Mouse (Mus musculus): ENCODE results near the gene Smg6. TPM values are rescaled to one million over a fixed set of nuclear protein-coding genes. Genes with fewer than 3 reads are reported as not detected.

Smg6 gene
- polyA plus RNA-seq, 1 experiment = 6.6 TPM

DNA sequence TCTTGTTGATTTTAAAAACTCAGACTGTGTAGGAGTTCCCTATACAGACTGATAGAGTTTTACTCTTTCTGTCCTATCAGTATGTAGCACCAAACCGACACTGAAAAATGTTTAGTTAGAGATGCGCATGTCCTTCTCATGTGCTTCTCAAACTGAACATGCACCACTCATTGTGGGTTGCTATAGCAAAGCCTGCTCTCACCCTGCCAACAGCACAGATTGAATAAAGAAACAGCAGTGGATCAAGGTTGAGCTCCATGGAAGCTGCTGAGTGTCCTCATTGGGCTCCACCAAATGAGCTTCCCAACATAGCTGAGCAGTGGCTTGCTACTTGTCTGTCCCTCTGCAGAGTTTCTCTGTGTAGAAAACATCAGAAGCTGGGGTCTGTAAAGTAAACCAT, 192.5 kb downstream of the Smg6 start:
- no peak overlapping the region for H3K27ac ChIP-seq (replicated peaks; ENCODE audit: low read depth, low read length)
- no peak overlapping the region for H3K4me3 ChIP-seq (ENCODE audit: insufficient read depth, low read depth, low read length)

GRCm38 (mm10) chr11:75119298-75119697, 193.7 kb downstream of the Smg6 start:
- H3K4me1 ChIP-seq (ENCODE audit: control insufficient read depth, insufficient read depth, insufficient read length, low read length) = peaks cover 19% of the 10 kb centered on the region
- H3K4me3 ChIP-seq (ENCODE audit: insufficient read depth, low read depth, low read length) = no peak overlapping the region
- H3K27ac ChIP-seq (replicated peaks; ENCODE audit: low read depth, low read length) = no peak overlapping the region

More for the DNA sequence above, 192.5 kb downstream of the Smg6 start:
- peaks cover 19% of the 10 kb centered on the region for H3K4me1 ChIP-seq (ENCODE audit: control insufficient read depth, insufficient read depth, insufficient read length, low read length)

GRCm38 (mm10) chr11:75119841-75120240, 194.2 kb downstream of the Smg6 start:
- Histone ChIP-seq H3K27ac (replicated peaks; ENCODE audit: low read depth, low read length) (peak overlapping the region; percentile 42; the same call in 1 of the 2 replicates), H3K4me3 (ENCODE audit: insufficient read depth, low read depth, low read length) (no peak overlapping the region), H3K4me1 (ENCODE audit: control insufficient read depth, insufficient read depth, insufficient read length, low read length) (peaks cover 19% of the 10 kb centered on the region)

DNA sequence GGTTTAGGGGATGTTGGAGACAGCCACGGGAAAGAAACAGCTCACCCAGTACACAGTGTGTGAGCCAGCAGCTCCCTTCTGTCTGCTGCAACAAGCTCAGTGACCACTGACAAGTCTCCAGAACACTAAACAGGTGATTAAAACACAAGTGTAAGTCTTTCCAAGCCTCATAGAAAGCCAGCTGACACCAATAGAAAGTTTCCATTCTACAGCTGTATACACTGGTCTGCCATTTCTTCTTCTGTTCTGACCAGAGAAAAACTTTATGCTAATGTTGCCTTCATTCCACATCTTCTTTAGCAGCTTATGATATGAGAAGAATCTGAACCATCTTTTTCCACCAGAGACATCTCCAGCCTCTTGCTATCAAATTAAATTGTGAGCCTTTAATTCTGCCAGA, 195.7 kb downstream of the Smg6 start:
- Histone ChIP-seq H3K4me1 (ENCODE audit: control insufficient read depth, insufficient read depth, insufficient read length, low read length) (peaks cover 14% of the 10 kb centered on the region), H3K27ac (replicated peaks; ENCODE audit: low read depth, low read length) (no peak overlapping the region), H3K4me3 (ENCODE audit: insufficient read depth, low read depth, low read length) (no peak overlapping the region)

DNA sequence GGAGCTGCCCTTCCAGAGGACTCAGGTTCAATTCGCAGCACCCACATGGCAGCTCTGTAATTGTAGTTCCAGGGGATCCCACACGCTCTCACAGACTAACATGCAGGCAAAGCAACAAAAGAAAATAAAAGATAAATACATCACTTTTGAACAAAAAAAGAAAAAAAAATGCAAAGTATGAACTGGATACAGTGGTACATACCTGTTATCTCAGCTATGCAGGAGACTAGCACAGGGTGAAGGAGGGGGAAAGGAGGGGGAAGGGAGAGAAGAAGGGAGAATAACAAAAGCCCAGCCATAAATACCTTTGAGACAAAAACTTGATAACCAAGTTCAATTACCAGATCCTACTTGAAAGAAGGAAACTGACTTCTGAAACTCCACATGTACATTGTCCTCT, 198.8 kb downstream of the Smg6 start:
- Histone ChIP-seq H3K27ac (replicated peaks; ENCODE audit: low read depth, low read length) (no peak overlapping the region), H3K4me1 (ENCODE audit: control insufficient read depth, insufficient read depth, insufficient read length, low read length) (peaks cover 11% of the 10 kb centered on the region), H3K4me3 (ENCODE audit: insufficient read depth, low read depth, low read length) (no peak overlapping the region)

DNA sequence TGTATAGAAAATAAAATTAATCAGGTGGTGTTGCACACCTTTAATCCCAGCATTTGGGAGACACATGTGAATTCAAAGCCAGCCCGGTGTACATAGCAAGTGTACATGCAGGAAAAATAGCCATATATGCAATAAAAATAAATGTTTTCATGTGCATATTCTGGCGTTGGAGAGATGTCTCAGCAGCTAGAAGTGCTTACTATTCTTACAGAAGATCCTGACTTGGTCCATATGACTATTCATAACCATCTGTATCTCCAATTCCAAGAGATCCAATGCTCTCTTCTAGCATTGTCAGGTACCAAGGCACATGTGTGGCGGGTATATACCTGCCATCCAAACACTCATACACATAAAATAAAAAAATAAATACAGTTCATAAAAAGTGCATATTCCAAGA, 200.8 kb downstream of the Smg6 start:
- H3K27ac ChIP-seq (replicated peaks; ENCODE audit: low read depth, low read length) = no peak overlapping the region
- H3K4me1 ChIP-seq (ENCODE audit: control insufficient read depth, insufficient read depth, insufficient read length, low read length) = no peaks in the 10 kb centered on the region

GRCm38 (mm10) chr11:75129481-75129880, 203.9 kb downstream of the Smg6 start:
- no peak overlapping the region for H3K27ac ChIP-seq (replicated peaks; ENCODE audit: low read depth, low read length)
- H3K4me1 ChIP-seq (ENCODE audit: control insufficient read depth, insufficient read depth, insufficient read length, low read length) = peaks cover 5% of the 10 kb centered on the region
- no peak overlapping the region for H3K4me3 ChIP-seq (ENCODE audit: insufficient read depth, low read depth, low read length)

More for the DNA sequence above, 200.8 kb downstream of the Smg6 start:
- H3K4me3 ChIP-seq (ENCODE audit: insufficient read depth, low read depth, low read length) = no peak overlapping the region

GRCm38 (mm10) chr11:75131300-75131699, 205.7 kb downstream of the Smg6 start:
- Histone ChIP-seq H3K4me1 (ENCODE audit: control insufficient read depth, insufficient read depth, insufficient read length, low read length) (peaks cover 14% of the 10 kb centered on the region), H3K27ac (replicated peaks; ENCODE audit: low read depth, low read length) (no peak overlapping the region)

GRCm38 (mm10) chr11:75132278-75132677, 206.7 kb downstream of the Smg6 start:
- H3K4me3 ChIP-seq (ENCODE audit: insufficient read depth, low read depth, low read length) = no peak overlapping the region
- H3K27ac ChIP-seq (replicated peaks; ENCODE audit: low read depth, low read length) = no peak overlapping the region; the same call in 1 of the 2 replicates
- H3K4me1 ChIP-seq (ENCODE audit: control insufficient read depth, insufficient read depth, insufficient read length, low read length) = peaks cover 23% of the 10 kb centered on the region

More at GRCm38 (mm10) chr11:75131300-75131699, 205.7 kb downstream of the Smg6 start:
- no peak overlapping the region for H3K4me3 ChIP-seq (ENCODE audit: insufficient read depth, low read depth, low read length)

DNA sequence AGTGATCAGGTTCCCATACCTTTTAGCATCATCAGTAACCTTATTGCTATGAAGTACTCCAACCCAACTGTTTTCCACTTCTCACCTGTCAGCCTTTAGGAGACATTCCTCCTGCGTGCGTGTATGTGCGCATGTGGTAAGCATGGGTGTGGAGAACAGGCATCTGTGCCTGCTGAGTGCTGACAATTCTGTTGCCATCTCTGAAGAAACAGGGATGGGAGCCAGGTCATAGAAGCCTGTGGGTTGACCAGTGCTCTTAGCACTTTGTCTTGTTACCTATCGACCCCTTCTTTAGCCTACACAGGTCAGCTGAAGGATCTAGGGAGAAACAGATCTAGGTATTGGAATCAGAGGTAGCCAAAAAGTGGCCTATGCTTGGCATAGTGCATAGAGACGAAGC, 207.8 kb downstream of the Smg6 start:
- Histone ChIP-seq H3K4me3 (ENCODE audit: insufficient read depth, low read depth, low read length) (no peak overlapping the region), H3K4me1 (ENCODE audit: control insufficient read depth, insufficient read depth, insufficient read length, low read length) (peaks cover 33% of the 10 kb centered on the region), H3K27ac (replicated peaks; ENCODE audit: low read depth, low read length) (peak overlapping the region; percentile 86)

- H3K4me1 ChIP-seq (ENCODE audit: control insufficient read depth, insufficient read depth, insufficient read length, low read length) = peaks cover 39% of the 10 kb centered on the region
- no peak overlapping the region for H3K4me3 ChIP-seq (ENCODE audit: insufficient read depth, low read depth, low read length)
- H3K27ac ChIP-seq (replicated peaks; ENCODE audit: low read depth, low read length) = peak overlapping the region; percentile 86
These were observed 208.3 kb downstream of the Smg6 start for GRCm38 (mm10) chr11:75133951-75134350.

DNA sequence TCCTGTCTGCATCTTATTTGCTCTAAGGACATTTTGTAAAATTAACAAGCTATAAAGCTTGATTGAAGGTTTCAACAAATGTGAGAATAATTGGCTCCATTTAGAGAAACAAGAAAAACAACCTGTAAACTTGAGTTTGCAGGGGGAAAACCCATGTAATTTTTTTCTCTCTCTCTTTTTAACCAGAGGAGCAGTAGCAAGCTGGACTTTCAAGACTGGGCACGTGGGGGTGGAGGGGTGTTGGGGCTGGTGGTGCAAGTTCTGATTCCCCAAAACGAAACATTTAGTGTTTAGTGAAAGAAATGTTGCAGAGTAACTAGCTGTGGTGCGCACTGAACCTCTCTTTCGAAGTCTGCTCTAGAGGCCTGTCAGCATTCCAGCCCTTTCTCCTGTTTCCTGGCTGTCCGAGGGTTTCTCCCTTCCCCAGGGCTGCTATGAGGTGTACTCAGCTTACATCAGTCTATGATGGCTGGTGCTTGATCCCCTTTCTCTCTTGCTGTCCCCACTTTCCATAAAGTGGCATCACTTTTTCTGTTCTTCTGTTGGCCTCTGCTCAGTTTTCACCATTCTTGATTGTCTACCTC, 209.0 kb downstream of the Smg6 start:
- Histone ChIP-seq H3K4me1 (ENCODE audit: control insufficient read depth, insufficient read depth, insufficient read length, low read length) (peaks cover 44% of the 10 kb centered on the region), H3K27ac (replicated peaks; ENCODE audit: low read depth, low read length) (peak overlapping the region; percentile 79), H3K4me3 (ENCODE audit: insufficient read depth, low read depth, low read length) (no peak overlapping the region)

GRCm38 (mm10) chr11:75135358-75135757, 209.7 kb downstream of the Smg6 start:
- Histone ChIP-seq H3K4me1 (ENCODE audit: control insufficient read depth, insufficient read depth, insufficient read length, low read length) (peaks cover 52% of the 10 kb centered on the region), H3K27ac (replicated peaks; ENCODE audit: low read depth, low read length) (peak overlapping the region; percentile 79), H3K4me3 (ENCODE audit: insufficient read depth, low read depth, low read length) (no peak overlapping the region)

DNA sequence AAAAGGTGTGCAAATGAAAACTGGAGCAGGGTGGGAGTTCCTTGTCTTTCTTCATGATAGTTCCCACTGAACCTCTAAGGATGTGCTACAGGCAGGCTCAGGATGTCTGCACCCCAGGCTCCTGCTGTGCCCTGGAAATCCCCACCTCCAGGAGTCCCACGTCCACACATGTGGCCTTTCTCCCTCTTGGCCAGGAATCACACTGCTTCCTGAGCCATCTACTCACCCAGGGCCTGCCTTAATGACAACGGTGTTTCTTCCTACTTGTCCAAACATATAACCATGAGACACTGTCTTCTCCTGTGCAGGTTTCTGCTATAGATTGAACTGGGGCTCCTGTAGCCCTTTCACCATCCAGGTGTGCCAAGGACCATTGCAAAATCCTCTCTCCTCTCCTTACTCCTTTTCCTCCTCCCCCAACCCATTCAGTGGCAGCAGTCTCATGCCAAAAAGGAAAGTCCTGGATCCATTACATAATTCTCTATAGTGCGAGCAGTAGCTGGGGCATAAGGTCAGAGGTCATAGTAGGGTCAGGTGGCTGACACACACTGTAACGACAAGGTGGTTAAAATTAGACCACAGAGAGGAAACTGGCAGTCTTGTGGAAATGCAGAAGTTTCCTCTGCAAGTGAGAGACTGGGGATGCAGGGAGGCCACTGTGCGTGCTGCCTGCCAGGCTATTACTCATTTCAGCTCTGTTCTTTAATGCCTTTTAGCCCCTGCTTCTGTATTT, 211.2 kb downstream of the Smg6 start:
- Histone ChIP-seq H3K4me3 (ENCODE audit: insufficient read depth, low read depth, low read length) (no peak overlapping the region), H3K4me1 (ENCODE audit: control insufficient read depth, insufficient read depth, insufficient read length, low read length) (peaks cover 63% of the 10 kb centered on the region), H3K27ac (replicated peaks; ENCODE audit: low read depth, low read length) (peak overlapping the region; percentile 87)

DNA sequence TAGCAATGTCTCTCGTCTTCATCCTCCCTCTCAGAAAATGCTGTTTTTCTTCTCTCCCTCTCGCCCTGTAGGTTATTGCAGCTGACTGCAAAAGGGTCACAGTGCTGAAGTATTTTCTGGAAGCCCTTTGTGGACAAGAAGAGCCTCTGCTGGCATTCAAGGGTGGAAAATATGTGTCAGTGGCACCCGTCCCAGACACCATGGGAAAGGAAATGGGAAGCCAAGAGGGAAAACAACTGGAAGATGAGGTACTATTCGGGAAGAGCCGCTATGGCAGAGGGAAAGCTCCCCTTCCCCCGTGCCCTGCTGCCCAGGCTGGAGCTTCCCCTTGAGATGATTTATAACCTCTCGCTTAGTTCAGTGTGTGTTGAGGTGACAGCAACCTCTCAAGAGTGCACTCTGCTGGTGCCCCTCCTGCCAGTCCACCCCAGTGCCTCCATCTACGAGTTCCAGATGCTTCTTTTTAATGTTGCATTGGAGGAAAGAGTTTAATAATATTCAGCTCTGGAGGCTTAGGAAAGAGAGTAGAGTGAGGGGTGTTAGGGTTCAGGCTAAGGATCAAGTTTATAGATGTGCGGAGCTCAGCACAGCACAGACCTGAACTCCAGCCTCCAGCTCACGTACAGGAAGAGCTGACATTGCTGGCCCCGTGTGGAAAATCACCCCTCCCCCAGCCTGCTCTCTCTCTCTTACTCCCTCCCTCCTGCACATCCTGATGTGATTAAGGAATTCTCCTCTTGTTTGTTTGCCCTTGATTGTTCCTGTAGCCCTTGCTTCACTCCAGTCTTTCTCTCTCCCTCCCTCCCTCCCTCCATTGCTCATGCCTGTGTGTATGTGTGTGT, 213.7 kb downstream of the Smg6 start:
- Histone ChIP-seq H3K27ac (replicated peaks; ENCODE audit: low read depth, low read length) (peak overlapping the region; percentile 82), H3K4me3 (ENCODE audit: insufficient read depth, low read depth, low read length) (no peak overlapping the region), H3K4me1 (ENCODE audit: control insufficient read depth, insufficient read depth, insufficient read length, low read length) (peaks cover 58% of the 10 kb centered on the region)
